Mouse (Mus musculus) hindbrain, embryonic 13.5 days (tissue): ENCODE data around the gene Psap. TPM values are rescaled to one million over a fixed set of nuclear protein-coding genes. Genes with fewer than 3 reads are reported as not detected.
"Not testable (repeated sequence)": the region's sequence is repeated elsewhere in the genome, so short reads cannot be mapped to it uniquely, and the experiment has no call there.

Experiments
- ATAC-seq: fragments of 200-750 bp; cut with Nextera tagmentation; 2 replicates; pipeline ENCODE4 v1.8.0; 2017; ENCODE audit warnings: moderate TSS enrichment; ENCODE audit not compliant: low FRiP score
- H3K27ac ChIP-seq: fragments of 300-500 bp; sonication (generic); 2 replicates; pipeline ENCODE4 v1.5.1; 2015; ENCODE audit warnings: inconsistent platforms, mild to moderate bottlenecking, moderate library complexity
- H3K27me3 ChIP-seq: fragments of 300-500 bp; sonication (generic); 2 replicates; pipeline ENCODE4 v1.6.1; 2015; ENCODE audit warnings: mild to moderate bottlenecking, inconsistent platforms
- H3K36me3 ChIP-seq: fragments of 300-500 bp; sonication (generic); 2 replicates; pipeline ENCODE4 v1.6.1; 2015; ENCODE audit warnings: mild to moderate bottlenecking, inconsistent platforms
- H3K4me1 ChIP-seq: fragments of 300-500 bp; sonication (generic); replicated peaks from 2 replicates; pipeline ENCODE4 v1.6.1; 2015; ENCODE audit warnings: inconsistent platforms
- H3K4me2 ChIP-seq: fragments of 300-500 bp; sonication (generic); 2 replicates; pipeline ENCODE4 v1.6.1; 2015; ENCODE audit warnings: inconsistent platforms, mild to moderate bottlenecking, moderate library complexity
- H3K4me3 ChIP-seq: fragments of 300-500 bp; sonication (generic); 2 replicates; pipeline ENCODE4 v1.5.1; 2015; ENCODE audit warnings: mild to moderate bottlenecking, inconsistent platforms
- H3K9ac ChIP-seq: fragments of 300-500 bp; sonication (generic); 2 replicates; pipeline ENCODE4 v1.6.1; 2015; ENCODE audit warnings: mild to moderate bottlenecking, inconsistent platforms
- H3K9me3 ChIP-seq: fragments of 300-500 bp; sonication (generic); 2 replicates; pipeline ENCODE4 v1.6.1; 2016; ENCODE audit warnings: inconsistent platforms
- WGBS: fragments of 180-500 bp; shearing (Covaris S2); methylation state at CpG from one replicate; pipeline ENCODE4 v1.1.7; 2015; 5-methylcytosine and 5-hydroxymethylcytosine counted together
- polyA plus RNA-seq: library from polyadenylated mRNA; unstranded; fragments of >200 nt; fragmentation: Nextera tagmentation; extraction: Ambion mirVana; gene quantifications from 2 replicates; pipeline ENCODE4 v1.2.1, GENCODE M21; 2015

Psap gene
- polyA plus RNA-seq, 1 experiment from 2014 or later = 153 TPM

GRCm38 (mm10) chr10:60248345-60248744, 29.1 kb upstream of the Psap start:
- H3K36me3 ChIP-seq, ATAC-seq, H3K27ac ChIP-seq, H3K27me3 ChIP-seq, H3K4me2 ChIP-seq, H3K4me1 ChIP-seq, H3K4me3 ChIP-seq, H3K9me3 ChIP-seq, H3K9ac ChIP-seq: not testable (repeated sequence)
- 37% methylated on average over 3 of the region's 3 CpGs for WGBS

DNA sequence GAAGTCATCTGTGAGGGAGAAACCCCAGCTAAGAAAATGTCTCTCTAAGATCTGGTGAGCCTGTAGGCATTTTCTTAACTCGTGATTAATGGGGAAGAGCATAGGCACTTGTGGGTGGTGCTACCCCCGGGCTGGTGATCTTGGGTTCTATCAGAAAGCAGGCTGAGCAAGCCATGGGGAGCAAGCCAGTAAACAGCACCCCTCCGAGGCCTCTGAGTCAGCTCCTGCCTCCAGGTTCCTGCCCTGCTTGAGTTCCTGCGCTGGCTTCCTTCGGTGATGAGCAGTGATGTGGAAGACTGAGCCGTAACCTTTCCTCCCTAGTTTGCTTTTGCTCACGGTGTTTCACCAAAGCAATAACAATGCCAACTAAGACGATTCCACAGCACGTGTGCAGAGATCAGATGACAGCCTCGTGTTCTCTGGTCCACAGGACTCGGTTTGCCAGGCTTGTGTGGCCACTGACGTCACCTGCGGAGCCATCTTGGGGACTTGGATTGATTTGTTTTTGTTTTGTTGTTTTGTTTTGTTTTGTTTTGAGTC, 26.9 kb upstream of the Psap start:
- no peak for ATAC-seq
- H3K4me3 ChIP-seq = no peak overlapping the region
- no peaks in the 10 kb centered on the region for H3K27me3 ChIP-seq
- WGBS = 77% methylated on average over 13 of the region's 13 CpGs
- no peak overlapping the region for H3K27ac ChIP-seq
- no peaks in the 10 kb centered on the region for H3K4me1 ChIP-seq
- no peaks in the 10 kb centered on the region for H3K9me3 ChIP-seq
- H3K4me2 ChIP-seq = no peak overlapping the region
- H3K9ac ChIP-seq = no peak overlapping the region
- no peaks in the 10 kb centered on the region for H3K36me3 ChIP-seq

DNA sequence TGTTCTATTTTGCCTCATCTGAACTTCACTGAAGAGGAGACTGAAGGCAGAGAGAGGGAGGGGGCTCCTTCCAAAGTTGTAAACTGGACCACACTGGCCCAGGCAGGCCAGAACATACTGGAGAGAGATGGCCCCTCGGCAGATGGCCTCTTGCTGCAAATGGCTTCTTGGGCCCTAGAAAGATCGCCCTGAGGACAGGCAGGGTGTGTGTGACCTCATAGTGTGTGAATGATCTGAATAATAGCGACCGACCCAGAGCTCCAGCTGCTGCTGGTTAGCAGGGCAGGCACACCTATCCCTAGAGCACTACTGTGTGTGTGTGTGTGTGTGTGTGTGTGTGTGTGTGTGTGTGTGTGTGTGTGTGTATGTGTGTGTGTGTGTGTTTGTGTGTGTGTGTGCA, 25.2 kb upstream of the Psap start:
- H3K4me1 ChIP-seq = no peaks in the 10 kb centered on the region
- no peak overlapping the region for H3K27ac ChIP-seq
- H3K4me3 ChIP-seq = no peak overlapping the region
- H3K36me3 ChIP-seq = no peaks in the 10 kb centered on the region
- H3K4me2 ChIP-seq = no peak overlapping the region
- WGBS = 69% methylated on average over 4 of the region's 4 CpGs
- no peaks in the 10 kb centered on the region for H3K27me3 ChIP-seq
- ATAC-seq = no peak
- H3K9ac ChIP-seq = no peak overlapping the region
- H3K9me3 ChIP-seq = no peaks in the 10 kb centered on the region

DNA sequence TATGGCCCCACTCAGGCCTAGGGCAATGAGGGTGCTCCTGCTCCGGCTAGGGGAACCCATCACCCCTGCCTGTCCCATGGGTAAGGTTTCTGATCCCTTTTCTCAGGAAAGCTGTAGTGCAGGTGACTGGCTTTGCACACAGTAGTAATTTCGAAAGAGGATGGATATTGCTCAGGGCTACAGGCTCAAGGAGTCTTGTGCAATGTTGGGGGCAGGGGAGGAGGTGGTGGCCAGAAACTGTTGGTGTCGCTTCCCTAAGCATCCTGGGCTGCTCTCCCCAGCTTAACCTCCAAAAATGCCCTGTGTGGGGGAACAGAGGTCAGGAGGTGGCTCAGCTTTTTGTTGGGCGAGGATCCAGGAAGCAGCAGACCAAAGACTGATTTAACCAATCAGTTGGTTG, 24.8 kb upstream of the Psap start:
- Histone ChIP-seq H3K4me1 (no peaks in the 10 kb centered on the region), H3K9ac (no peak overlapping the region), H3K36me3 (no peaks in the 10 kb centered on the region), H3K4me2 (no peak overlapping the region), H3K4me3 (no peak overlapping the region), H3K9me3 (no peaks in the 10 kb centered on the region), H3K27ac (no peak overlapping the region), H3K27me3 (no peaks in the 10 kb centered on the region)
- ATAC-seq = no peak
- WGBS = 82% methylated on average over 4 of the region's 4 CpGs

DNA sequence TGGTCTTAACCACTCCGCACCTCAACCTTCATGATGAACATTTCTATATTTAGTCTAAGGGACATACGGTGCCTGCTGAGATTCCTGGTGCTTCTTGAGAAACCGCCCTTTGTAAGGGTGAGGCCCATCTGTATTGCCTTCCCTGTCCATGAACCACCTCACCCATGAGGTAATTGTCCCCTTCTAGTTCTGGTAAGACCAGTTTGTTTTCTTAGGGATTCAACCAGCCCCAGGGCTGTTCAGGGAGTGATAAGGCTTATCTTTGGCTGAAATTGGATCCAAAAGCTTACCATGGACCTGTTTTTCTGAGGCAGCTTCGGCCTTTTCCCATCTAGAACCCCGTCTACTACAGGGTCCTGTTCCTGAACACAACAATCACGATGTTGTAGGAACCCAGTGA, 21.3 kb upstream of the Psap start:
- H3K9me3 ChIP-seq = no peaks in the 10 kb centered on the region
- no peaks in the 10 kb centered on the region for H3K27me3 ChIP-seq
- H3K4me3 ChIP-seq = no peak overlapping the region
- no peak overlapping the region for H3K4me2 ChIP-seq
- no peaks in the 10 kb centered on the region for H3K4me1 ChIP-seq
- no peak for ATAC-seq
- WGBS = 95% methylated on average over 6 of the region's 6 CpGs
- H3K27ac ChIP-seq = no peak overlapping the region
- H3K9ac ChIP-seq = no peak overlapping the region
- H3K36me3 ChIP-seq = no peaks in the 10 kb centered on the region

- H3K4me3 ChIP-seq = no peak overlapping the region
- no peaks in the 10 kb centered on the region for H3K9me3 ChIP-seq
- H3K4me1 ChIP-seq = peaks cover 5% of the 10 kb centered on the region; the same call in 1 of the 2 replicates
- 63% methylated on average over 16 of the region's 16 CpGs for WGBS
- no peak overlapping the region for H3K27ac ChIP-seq
- no peaks in the 10 kb centered on the region for H3K27me3 ChIP-seq
- ATAC-seq = no peak
- H3K36me3 ChIP-seq = no peaks in the 10 kb centered on the region
- no peak overlapping the region for H3K9ac ChIP-seq
- H3K4me2 ChIP-seq = no peak overlapping the region
These were observed 20.1 kb upstream of the Psap start for GRCm38 (mm10) chr10:60257261-60257825.

DNA sequence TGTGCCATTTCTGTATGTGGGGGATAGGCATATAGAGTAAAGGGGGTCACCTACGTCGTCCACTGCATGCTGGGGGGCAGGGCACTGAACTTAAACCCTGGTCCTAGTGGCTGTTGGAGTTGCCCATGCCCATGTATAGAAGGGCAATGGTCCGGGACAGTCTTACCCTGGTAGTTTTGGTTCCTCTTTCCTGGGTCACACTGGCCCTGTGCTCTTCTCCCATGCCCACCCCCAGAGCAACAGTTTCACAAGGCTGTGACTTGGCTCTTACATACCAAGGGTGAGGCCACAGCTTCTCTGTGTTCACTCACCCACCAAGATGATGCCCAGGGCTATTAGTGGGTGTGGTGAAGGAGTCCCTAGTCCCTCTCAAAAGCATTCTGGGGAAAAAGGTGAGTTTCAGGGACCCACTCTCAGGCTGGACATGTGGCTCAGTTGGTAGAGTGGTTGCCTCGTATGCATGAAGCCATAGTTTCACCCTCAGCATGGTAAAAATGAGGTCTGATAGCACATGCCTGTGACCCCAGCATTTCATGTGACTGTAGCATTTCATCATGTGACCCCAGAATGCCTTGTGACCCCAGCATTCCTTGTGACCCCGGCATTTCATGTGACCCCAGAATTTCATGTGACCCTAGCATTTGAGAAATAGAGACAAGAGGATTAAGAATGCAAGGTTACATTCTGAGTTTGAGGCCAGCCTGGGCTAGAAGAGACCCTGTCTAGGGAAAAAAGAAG, 16.7 kb upstream of the Psap start:
- H3K4me2 ChIP-seq = no peak overlapping the region
- 93% methylated on average over 5 of the region's 5 CpGs for WGBS
- no peaks in the 10 kb centered on the region for H3K27me3 ChIP-seq
- no peaks in the 10 kb centered on the region for H3K36me3 ChIP-seq
- no peaks in the 10 kb centered on the region for H3K9me3 ChIP-seq
- H3K4me3 ChIP-seq = no peak overlapping the region
- H3K27ac ChIP-seq = no peak overlapping the region
- H3K9ac ChIP-seq = no peak overlapping the region
- H3K4me1 ChIP-seq = peaks cover 13% of the 10 kb centered on the region; the same call in 1 of the 2 replicates
- no peak for ATAC-seq

- ATAC-seq = no peak
- H3K27ac ChIP-seq = no peak overlapping the region
- H3K9me3 ChIP-seq = no peaks in the 10 kb centered on the region
- H3K4me3 ChIP-seq = no peak overlapping the region
- no peak overlapping the region for H3K9ac ChIP-seq
- no peaks in the 10 kb centered on the region for H3K27me3 ChIP-seq
- H3K36me3 ChIP-seq = no peaks in the 10 kb centered on the region
- H3K4me1 ChIP-seq = peaks cover 13% of the 10 kb centered on the region; the same call in 1 of the 2 replicates
- 44% methylated on average over 5 of the region's 5 CpGs for WGBS
- no peak overlapping the region for H3K4me2 ChIP-seq
These were observed 15.9 kb upstream of the Psap start for GRCm38 (mm10) chr10:60261530-60261929.

GRCm38 (mm10) chr10:60262386-60262785, 15.0 kb upstream of the Psap start:
- no peak overlapping the region for H3K4me2 ChIP-seq
- no peaks in the 10 kb centered on the region for H3K36me3 ChIP-seq
- no peaks in the 10 kb centered on the region for H3K27me3 ChIP-seq
- WGBS = 36% methylated on average over 3 of the region's 3 CpGs
- peak overlapping the region; percentile 78 for H3K27ac ChIP-seq
- peak; percentile 85 for ATAC-seq
- H3K4me1 ChIP-seq = peaks cover 13% of the 10 kb centered on the region; the same call in 1 of the 2 replicates
- H3K4me3 ChIP-seq = no peak overlapping the region
- H3K9me3 ChIP-seq = no peaks in the 10 kb centered on the region
- no peak overlapping the region for H3K9ac ChIP-seq

DNA sequence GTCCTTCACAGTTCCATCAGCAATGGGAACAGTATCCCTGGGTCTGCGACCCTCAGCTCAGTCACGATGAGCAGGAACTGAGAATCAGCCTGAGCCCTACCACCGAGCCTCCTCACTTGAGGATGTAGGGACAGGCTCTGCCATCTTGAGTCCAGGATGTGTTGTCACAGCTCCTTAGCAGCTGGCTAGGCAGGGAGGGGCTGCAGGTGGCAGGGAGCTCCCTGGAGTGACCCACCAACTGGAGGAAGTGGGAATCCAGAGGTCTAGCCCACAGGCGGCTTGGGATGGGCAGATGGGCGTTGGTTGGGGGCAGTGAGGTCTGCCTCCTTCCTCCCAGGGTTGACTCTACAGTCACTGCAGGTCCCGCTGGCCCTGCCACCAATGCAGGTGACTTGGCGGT, 14.1 kb upstream of the Psap start:
- 0 out of 2 replicates have a peak, but pooled peaks have one; percentile 23 for ATAC-seq
- Histone ChIP-seq H3K4me2 (no peak overlapping the region), H3K4me1 (peaks cover 13% of the 10 kb centered on the region; the same call in 1 of the 2 replicates), H3K4me3 (no peak overlapping the region), H3K27me3 (no peaks in the 10 kb centered on the region), H3K36me3 (no peaks in the 10 kb centered on the region), H3K27ac (no peak overlapping the region), H3K9ac (no peak overlapping the region), H3K9me3 (no peaks in the 10 kb centered on the region)
- 86% methylated on average over 7 of the region's 7 CpGs for WGBS

DNA sequence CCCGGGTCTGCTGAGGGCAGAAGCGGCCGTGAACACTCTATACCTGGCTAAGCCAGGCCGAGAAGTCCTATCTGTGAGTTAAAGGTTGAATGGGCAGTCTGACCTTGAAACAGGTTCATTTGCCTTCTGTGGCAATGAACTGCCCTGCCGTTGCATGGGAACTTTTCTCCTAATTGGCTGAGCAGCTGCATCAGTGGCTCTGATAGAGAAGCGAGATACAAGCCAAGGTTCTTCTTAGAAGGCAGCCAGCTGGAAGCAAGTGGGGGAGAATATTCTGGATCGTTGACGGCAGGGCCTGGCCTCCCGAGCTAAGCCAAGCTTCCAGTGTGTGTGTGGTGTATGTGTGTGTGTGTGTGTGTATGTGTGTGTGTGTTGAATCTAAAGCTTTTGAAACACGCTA, 12.2 kb upstream of the Psap start:
- WGBS = 80% methylated on average over 10 of the region's 10 CpGs
- ATAC-seq = no peak
- Histone ChIP-seq H3K27me3 (no peaks in the 10 kb centered on the region), H3K9ac (no peak overlapping the region), H3K4me1 (peaks cover 13% of the 10 kb centered on the region; the same call in 1 of the 2 replicates), H3K27ac (no peak overlapping the region), H3K36me3 (no peaks in the 10 kb centered on the region), H3K4me3 (no peak overlapping the region), H3K9me3 (no peaks in the 10 kb centered on the region), H3K4me2 (no peak overlapping the region)

GRCm38 (mm10) chr10:60266842-60267401, 10.5 kb upstream of the Psap start:
- 91% methylated on average over 8 of the region's 8 CpGs for WGBS
- H3K4me2 ChIP-seq = no peak overlapping the region
- peaks cover 12% of the 10 kb centered on the region; the same call in 1 of the 2 replicates for H3K4me1 ChIP-seq
- ATAC-seq = no peak
- H3K27me3 ChIP-seq = no peaks in the 10 kb centered on the region
- H3K36me3 ChIP-seq = no peaks in the 10 kb centered on the region
- no peaks in the 10 kb centered on the region for H3K9me3 ChIP-seq
- no peak overlapping the region for H3K4me3 ChIP-seq
- no peak overlapping the region for H3K9ac ChIP-seq
- no peak overlapping the region for H3K27ac ChIP-seq
